Mouse (Mus musculus) adipocyte (in vitro differentiated cells): ENCODE measurements at regions not wholly inside any gene's neighbourhood (a gene's known extent, or its start where the extent isn't known, plus 50 kb on each side); places are given as distances from the start of the nearest gene placed in this dataset.

Source experiments
- DNase-seq: peaks from one replicate; pipeline ENCODE4 v3.0.0-alpha.2; 2016; ENCODE audit warnings: low spot score

GRCm38 (mm10) chr9:50395543-50395942 is 50.8 kb upstream of the Rpl10-ps3 start:
- DNase-seq, result no peak

GRCm38 (mm10) chr9:50396051-50396450 is 51.3 kb upstream of the Rpl10-ps3 start:
- no peak for DNase-seq

DNA sequence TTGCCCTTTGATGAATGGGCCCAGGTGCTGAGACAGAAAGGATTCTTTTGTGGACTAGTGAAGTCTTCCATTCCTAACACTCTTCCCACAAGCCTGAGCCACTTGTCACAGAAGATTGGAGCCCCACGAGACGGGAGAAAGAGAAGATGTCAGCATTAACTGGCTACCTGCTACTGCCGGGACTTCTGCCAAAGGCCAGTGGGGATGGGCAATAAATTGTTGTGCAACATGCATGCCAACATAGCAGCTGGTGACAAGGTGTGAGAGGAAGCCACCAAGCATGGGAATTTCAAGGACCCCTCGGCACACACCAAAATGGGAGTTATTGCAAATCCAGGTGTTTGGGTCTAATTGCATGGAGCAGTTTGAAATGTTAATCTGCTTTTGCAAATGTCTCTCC is 63.6 kb upstream of the Rpl10-ps3 start:
- no peak for DNase-seq

DNA sequence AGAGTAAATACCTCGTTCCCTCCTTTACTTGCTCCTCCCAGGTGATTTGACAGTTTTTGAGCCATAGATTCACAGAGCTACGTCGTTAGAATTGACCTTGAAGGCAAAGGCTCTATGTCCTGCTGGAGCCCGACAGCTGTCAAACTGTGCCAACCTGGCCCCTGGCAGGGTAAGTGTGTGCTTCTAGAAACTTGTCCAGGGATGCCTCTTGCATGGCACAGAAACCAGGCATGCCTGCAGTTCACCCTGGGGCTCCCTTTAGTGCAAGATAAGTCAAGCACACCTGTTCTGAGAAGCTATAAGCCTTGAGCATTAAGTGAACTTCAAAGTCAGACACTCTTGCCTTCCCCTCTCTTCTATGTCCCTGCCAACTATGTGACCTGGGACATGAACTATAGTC is 64.1 kb upstream of the Rpl10-ps3 start:
- DNase-seq, result no peak

GRCm38 (mm10) chr9:50412986-50413385 is 68.2 kb upstream of the Rpl10-ps3 start:
- DNase-seq, result no peak

DNA sequence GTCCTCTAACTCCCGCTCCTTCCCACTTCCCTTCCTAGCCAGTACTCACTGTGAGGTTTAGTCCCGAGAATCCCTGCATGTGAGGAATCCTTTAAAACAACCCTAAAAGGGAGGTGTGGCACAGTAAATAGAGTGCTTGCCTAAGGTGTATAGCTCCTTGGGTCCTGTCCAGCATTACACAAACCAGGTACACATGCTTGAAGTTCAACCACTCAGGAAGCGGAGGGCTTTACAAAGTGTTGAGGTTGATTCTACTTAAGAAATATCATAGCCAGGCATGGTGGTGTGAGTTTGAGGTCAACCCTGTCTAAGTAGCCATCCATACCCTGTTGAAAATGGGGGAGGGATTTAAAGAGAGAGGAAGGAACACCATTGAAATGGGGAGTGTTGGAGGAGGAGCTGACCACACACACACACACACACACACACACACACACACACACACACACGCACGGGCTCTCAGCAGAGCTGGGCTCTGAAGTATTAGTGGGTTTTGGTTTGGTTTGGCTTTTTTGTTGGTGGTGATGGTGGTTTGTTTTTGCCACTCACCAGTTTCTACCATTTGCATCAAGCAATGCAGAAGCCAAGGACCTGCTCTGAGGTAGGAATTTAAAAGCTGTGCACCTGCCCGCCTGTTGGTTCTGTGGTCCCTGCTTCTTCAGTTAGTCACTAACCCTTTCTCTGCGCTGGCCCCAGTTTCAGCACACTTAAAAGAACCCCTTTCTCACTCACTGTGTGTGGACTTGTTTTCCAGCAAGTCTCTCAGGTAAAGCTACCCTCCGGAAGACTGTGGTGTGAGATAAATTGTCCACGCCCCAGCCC is 69.0 kb upstream of the Rpl10-ps3 start:
- DNase-seq, result no peak

- no peak for DNase-seq
Measured at GRCm38 (mm10) chr9:50414796-50415340, 70.1 kb upstream of the Rpl10-ps3 start.

GRCm38 (mm10) chr9:50416677-50417076 is 71.9 kb upstream of the Rpl10-ps3 start:
- DNase-seq, result no peak

GRCm38 (mm10) chr9:50421061-50421460 is 73.3 kb upstream of the Plet1 start:
- no peak for DNase-seq

GRCm38 (mm10) chr9:50421572-50422285 is 72.6 kb upstream of the Plet1 start:
- DNase-seq, result no peak

GRCm38 (mm10) chr9:50425866-50426495 is 68.3 kb upstream of the Plet1 start:
- peak; percentile 26 for DNase-seq

GRCm38 (mm10) chr9:50430147-50430546 is 64.2 kb upstream of the Plet1 start:
- no peak for DNase-seq

GRCm38 (mm10) chr9:50433525-50433924 is 60.8 kb upstream of the Plet1 start:
- DNase-seq, result no peak

DNA sequence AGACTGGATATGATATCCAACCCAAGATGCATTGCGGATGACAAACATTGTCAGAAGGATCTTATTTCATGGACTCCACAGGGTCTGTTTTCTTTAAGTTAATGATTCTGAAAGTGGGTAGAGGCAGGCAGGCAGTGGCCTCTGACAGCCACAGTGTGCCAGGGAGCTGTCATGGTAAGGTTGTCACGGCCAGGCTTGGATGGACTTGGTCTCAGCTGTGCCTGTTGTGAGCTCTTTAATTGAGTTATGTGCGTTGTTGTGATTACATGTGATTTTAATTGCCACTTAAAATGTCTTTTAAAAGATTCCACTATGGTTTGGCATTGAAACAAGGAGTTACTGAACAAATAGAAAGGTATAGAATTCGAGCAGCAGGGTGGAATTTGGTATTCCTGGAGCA is 60.3 kb upstream of the Plet1 start:
- DNase-seq, result no peak

DNA sequence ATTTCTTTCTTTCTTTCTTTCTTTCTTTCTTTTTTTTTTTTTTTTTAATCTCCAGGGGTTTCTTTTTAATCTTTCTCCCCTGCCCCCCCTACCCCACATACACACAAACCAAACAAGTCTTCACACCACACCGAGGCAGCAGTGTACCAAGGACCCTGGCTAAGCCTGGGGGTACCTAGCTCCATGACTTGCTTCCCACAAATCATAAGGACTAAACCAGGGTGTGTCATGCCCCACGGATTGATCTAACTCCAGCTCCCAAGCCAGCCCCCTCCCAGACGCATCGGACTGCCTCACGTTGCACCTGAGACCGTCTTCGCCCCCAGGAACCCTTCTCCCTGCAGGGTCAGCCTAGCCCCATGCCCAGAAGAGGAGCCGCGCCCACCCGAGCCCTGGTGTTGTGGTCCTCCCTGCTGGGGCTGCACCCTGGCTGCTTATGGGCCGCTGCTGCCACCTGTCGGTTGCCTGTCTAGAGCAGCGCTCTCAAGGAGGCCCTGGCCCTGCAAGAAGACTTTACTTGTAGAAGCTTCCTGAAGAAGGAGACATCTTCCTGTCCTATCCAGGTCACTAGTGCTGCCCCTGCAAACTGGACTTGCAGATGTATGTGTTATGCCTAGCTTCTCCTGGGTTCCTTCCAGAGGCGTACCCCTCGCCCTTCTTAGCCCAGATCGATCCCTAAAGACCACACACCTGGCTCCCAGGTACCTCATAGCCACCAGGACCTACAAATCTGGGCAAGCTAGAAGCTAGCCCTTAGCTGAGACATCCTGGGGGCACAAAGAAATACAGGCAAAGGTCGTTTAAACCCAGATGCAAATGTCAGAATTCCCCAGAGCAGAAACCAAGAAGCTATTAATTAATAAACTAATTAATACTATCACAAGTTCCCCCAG is 56.2 kb upstream of the Plet1 start:
- peak; percentile 61 for DNase-seq

GRCm38 (mm10) chr9:50438738-50439137 is 55.6 kb upstream of the Plet1 start:
- no peak for DNase-seq

GRCm38 (mm10) chr9:50440222-50440621 is 54.1 kb upstream of the Plet1 start:
- no peak for DNase-seq

DNA sequence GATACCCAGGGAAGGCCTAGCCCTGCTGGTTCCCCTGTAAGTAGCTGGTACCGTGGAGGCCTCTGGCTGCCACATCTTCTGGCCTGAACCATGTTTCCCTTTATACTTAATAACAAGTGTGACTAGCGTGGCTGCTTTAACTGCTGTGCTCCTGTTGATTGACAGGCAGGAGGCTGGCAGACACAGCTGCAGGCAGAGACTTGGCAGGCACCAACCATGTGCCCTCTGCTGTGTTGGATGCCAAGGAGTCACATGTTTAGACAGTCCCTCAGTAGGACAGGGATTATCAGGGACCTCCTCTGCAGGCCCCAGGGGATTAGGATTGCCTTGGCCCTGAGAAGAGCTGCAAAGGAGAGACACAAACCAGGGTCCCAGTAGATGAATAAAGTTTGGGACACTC is 53.6 kb upstream of the Plet1 start:
- peak; percentile 85 for DNase-seq

DNA sequence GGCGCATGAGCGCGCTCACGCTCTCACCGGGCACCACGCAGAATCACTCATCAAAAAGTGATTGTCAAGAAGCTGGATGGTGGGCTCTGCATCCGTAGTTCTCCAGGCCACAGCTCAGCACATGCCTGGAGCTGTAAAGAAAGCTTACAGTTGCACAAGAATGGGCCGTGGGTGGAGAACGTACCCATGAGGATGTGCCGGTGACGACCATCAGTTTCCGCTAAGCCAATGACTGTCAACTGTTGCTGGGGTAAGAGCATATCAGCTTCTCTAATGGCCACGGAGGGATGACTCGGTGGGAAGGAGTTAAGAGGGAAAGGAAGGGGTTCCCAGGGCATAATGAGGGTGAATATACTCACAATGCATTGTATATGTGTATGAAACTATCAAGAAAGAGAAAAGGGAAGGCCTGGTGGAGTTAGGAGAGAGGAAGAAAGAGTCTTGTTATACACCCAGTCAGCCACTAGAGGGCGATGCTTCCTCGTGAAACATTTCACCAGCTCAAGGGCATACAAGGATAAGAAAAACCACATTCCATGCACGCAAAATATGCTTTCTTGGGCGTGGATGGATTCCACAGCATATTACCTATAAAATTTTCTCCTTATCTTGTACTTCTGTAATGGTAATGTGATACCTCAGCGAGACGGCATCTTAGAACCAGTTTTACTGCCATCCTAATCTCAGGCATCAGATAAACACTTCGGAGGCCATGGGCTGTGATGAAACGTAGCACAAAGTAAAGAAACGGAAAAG is 50.4 kb upstream of the Plet1 start:
- peak; percentile 77 for DNase-seq
